Mouse (Mus musculus) cortical plate, adult 2 months (tissue): ENCODE measurements around the gene Rnf182.

Experiments used
- CTCF ChIP-seq: fragments of 200-500 bp; IDR thresholded peaks from 2 replicates; pipeline ENCODE4 v1.5.1; 2011; ENCODE audit warnings: mild to moderate bottlenecking, control low read depth, low read length; ENCODE audit not compliant: insufficient read depth; ENCODE audit errors: extremely low read depth
- POLR2A ChIP-seq: fragments of 200-500 bp; IDR thresholded peaks from 2 replicates; pipeline ENCODE4 v1.6.1; 2011; ENCODE audit warnings: mild to moderate bottlenecking, low read length, control low read depth; ENCODE audit not compliant: insufficient read depth; ENCODE audit errors: extremely low read depth

DNA sequence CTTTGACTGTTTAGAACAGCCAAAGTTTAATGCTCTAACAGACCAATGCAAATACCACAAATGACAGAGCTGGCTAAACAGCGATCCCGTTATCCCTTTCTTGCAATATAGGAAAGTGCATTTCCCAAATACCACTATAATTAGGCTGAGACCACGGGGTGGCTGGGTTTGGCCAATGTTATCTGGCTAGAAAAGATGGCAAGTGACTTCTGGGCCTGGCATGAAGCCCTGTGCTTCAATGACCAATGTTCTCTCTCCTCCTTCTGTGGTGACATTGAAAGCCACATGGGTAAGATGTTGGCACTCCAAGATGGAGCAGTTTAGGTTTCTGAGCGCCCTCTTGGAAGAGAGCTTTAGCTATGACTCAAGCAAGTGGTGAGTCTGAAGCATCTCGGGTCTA lies 100.0 kb downstream of the Rnf182 start:
- TF ChIP-seq CTCF: no peak
- TF ChIP-seq POLR2A: no peak
